Mouse (Mus musculus) T-helper 1 cell (primary cell): ENCODE results near the gene Sf3b4.
"Not testable (repeated sequence)": the region's sequence is repeated elsewhere in the genome, so short reads cannot be mapped to it uniquely, and the experiment has no call there.

Source experiments
- in situ Hi-C: fragments of 300-600 bp; cut with MboI, MseI; formaldehyde crosslinking; loops from one replicate; pipeline ENCODE4 v1.15.1; 2025; ENCODE audit warnings: high pct_unique_total_duplicates

Gene Sf3b4

GRCm38 (mm10) chr3:96171583-96172196, 442 bp upstream of the Sf3b4 start:
- in situ Hi-C loops: no loop called here

GRCm38 (mm10) chr3:96173185-96173584, 1.1 kb downstream of the Sf3b4 start:
- in situ Hi-C loops: no loop called here

- in situ Hi-C loops: not testable (repeated sequence)
Observed at GRCm38 (mm10) chr3:96174042-96174441, 1.9 kb downstream of the Sf3b4 start.

GRCm38 (mm10) chr3:96175251-96175650, 3.1 kb downstream of the Sf3b4 start:
- in situ Hi-C loops: loop anchor here (5.0 kb wide), 1 partner anchor 57 kb away; no protein-coding TSS in a partner anchor

GRCm38 (mm10) chr3:96178427-96178826, 6.3 kb downstream of the Sf3b4 start:
- in situ Hi-C loops: loop anchor here (5.0 kb wide), 1 partner anchor 54 kb away; no protein-coding TSS in a partner anchor

- in situ Hi-C loops: loop anchor here (5.0 kb wide), 1 partner anchor 53 kb away; no protein-coding TSS in a partner anchor
Observed at GRCm38 (mm10) chr3:96178902-96179301, 6.8 kb downstream of the Sf3b4 start.

GRCm38 (mm10) chr3:96179531-96179930, 7.4 kb downstream of the Sf3b4 start:
- in situ Hi-C loops: loop anchor here (5.0 kb wide), 1 partner anchor 53 kb away; no protein-coding TSS in a partner anchor

- in situ Hi-C loops: no loop called here
Observed at GRCm38 (mm10) chr3:96180727-96181477, 8.8 kb downstream of the Sf3b4 start, which contains the start of gene Sv2a. TSS of gene Sv2a (plus strand) at chr3:96181151.

- in situ Hi-C loops: no loop called here
Observed at GRCm38 (mm10) chr3:96181510-96182381, 9.6 kb downstream of the Sf3b4 start.

GRCm38 (mm10) chr3:96182382-96182776, 10.2 kb downstream of the Sf3b4 start:
- in situ Hi-C loops: no loop called here

GRCm38 (mm10) chr3:96192977-96193376, 20.8 kb downstream of the Sf3b4 start:
- in situ Hi-C loops: no loop called here

- in situ Hi-C loops: no loop called here
Observed at GRCm38 (mm10) chr3:96194966-96195365, 22.8 kb downstream of the Sf3b4 start.

- in situ Hi-C loops: no loop called here
Observed at GRCm38 (mm10) chr3:96195616-96196313, 23.6 kb downstream of the Sf3b4 start.

- in situ Hi-C loops: no loop called here
Observed at GRCm38 (mm10) chr3:96196437-96197128, 24.5 kb downstream of the Sf3b4 start.

- in situ Hi-C loops: no loop called here
Observed at GRCm38 (mm10) chr3:96197129-96197749, 25.1 kb downstream of the Sf3b4 start.

GRCm38 (mm10) chr3:96198181-96198580, 26.0 kb downstream of the Sf3b4 start:
- in situ Hi-C loops: no loop called here

GRCm38 (mm10) chr3:96198601-96199251, 26.6 kb downstream of the Sf3b4 start:
- in situ Hi-C loops: not testable (repeated sequence)

GRCm38 (mm10) chr3:96199731-96200130, 27.6 kb downstream of the Sf3b4 start:
- in situ Hi-C loops: no loop called here

GRCm38 (mm10) chr3:96207819-96208218, 35.7 kb downstream of the Sf3b4 start:
- in situ Hi-C loops: no loop called here

GRCm38 (mm10) chr3:96209242-96209641, 37.1 kb downstream of the Sf3b4 start:
- in situ Hi-C loops: no loop called here
